Mouse (Mus musculus) CH12.LX (cell line): ENCODE results near the gene Slc22a17. TPM values are rescaled to one million over a fixed set of nuclear protein-coding genes. Genes with fewer than 3 reads are reported as not detected.

Experiments
- DNase-seq: peaks from one replicate; pipeline ENCODE4 v3.0.0-alpha.2; 2013; ENCODE audit errors: extremely low read depth
- H3K27ac ChIP-seq: 2 replicates; pipeline ENCODE4 v1.5.1; 2012; ENCODE audit warnings: low read depth, mild to moderate bottlenecking, control low read depth, moderate library complexity; ENCODE audit not compliant: insufficient read depth
- H3K27me3 ChIP-seq: replicated peaks from 2 replicates; pipeline ENCODE3; 2012; ENCODE audit warnings: inconsistent platforms
- H3K36me3 ChIP-seq, 2 experiments: replicated peaks in 1 of 2; 2 replicates each; pipeline versions ENCODE3 to v1.6.1; 2012; ENCODE audit warnings: inconsistent platforms in 1 of 2, low read length in 1 of 2, mild to moderate bottlenecking in 1 of 2, mixed read lengths in 1 of 2, moderate library complexity in 1 of 2; ENCODE audit not compliant: control insufficient read depth in 1 of 2, insufficient read depth in 1 of 2
- H3K4me1 ChIP-seq, 2 experiments: 2 replicates each; pipeline ENCODE4 v1.6.1; 2012; ENCODE audit warnings: inconsistent platforms in 1 of 2, moderate library complexity in 1 of 2; ENCODE audit not compliant: insufficient read depth in 2 of 2, control insufficient read depth in 1 of 2
- H3K4me2 ChIP-seq: 2 replicates; pipeline ENCODE4 v1.6.1; 2012; ENCODE audit warnings: low read depth, mild to moderate bottlenecking, control low read depth; ENCODE audit not compliant: poor library complexity, insufficient read depth, severe bottlenecking
- H3K4me3 ChIP-seq, 3 experiments: fragments of 150-350 bp in 1 of 3; sonication (generic) in 1 of 3; replicated peaks in 1 of 3; 2 replicates each; pipeline versions ENCODE3 to v1.5.1; 2011 to 2012; ENCODE audit warnings: low read depth in 2 of 3, low read length in 2 of 3, mild to moderate bottlenecking in 2 of 3, moderate library complexity in 2 of 3, control low read depth in 1 of 3, improper control_type of control experiment in 1 of 3, inconsistent platforms in 1 of 3, mixed read lengths in 1 of 3; ENCODE audit not compliant: poor library complexity in 1 of 3
- H3K79me2 ChIP-seq: replicated peaks from 2 replicates; pipeline ENCODE4 v1.6.1; 2012; ENCODE audit warnings: mild to moderate bottlenecking, moderate library complexity; ENCODE audit not compliant: control insufficient read depth, poor library complexity, insufficient read depth, severe bottlenecking; ENCODE audit errors: extremely low read depth
- H3K9ac ChIP-seq: 2 replicates; pipeline ENCODE4 v1.6.1; 2012; ENCODE audit warnings: low read depth, mild to moderate bottlenecking, control low read depth, moderate library complexity; ENCODE audit not compliant: insufficient read depth
- H3K9me3 ChIP-seq: replicated peaks from 2 replicates; pipeline ENCODE3; 2012; ENCODE audit warnings: low read length, inconsistent platforms, mixed read lengths
- BHLHE40 ChIP-seq: IDR thresholded peaks from 2 replicates; pipeline ENCODE4 v1.6.1; 2011; ENCODE audit warnings: mild to moderate bottlenecking, low read depth, low read length, improper control_type of control experiment
- CHD1 ChIP-seq: IDR thresholded peaks from 2 replicates; pipeline ENCODE4 v1.6.1; 2012; ENCODE audit warnings: low read depth, low read length, improper control_type of control experiment, inconsistent platforms
- CHD2 ChIP-seq: IDR thresholded peaks from 2 replicates; pipeline ENCODE4 v1.6.1; 2011; ENCODE audit warnings: low read length, improper control_type of control experiment
- E2F4 ChIP-seq: IDR thresholded peaks from 2 replicates; pipeline ENCODE4 v1.6.1; 2011; ENCODE audit warnings: low read depth, low read length, improper control_type of control experiment; ENCODE audit not compliant: insufficient replicate concordance
- ELF1 ChIP-seq: IDR thresholded peaks from 2 replicates; pipeline ENCODE4 v1.6.1; 2014; ENCODE audit warnings: low read depth, mild to moderate bottlenecking, inconsistent platforms, low read length, improper control_type of control experiment
- ETS1 ChIP-seq: conservative IDR thresholded peaks from 2 replicates; pipeline ENCODE4 v1.6.1; 2012; ENCODE audit warnings: low read depth, mild to moderate bottlenecking, inconsistent platforms, low read length, improper control_type of control experiment, moderate library complexity
- GABPA ChIP-seq: IDR thresholded peaks from 2 replicates; pipeline ENCODE4 v1.6.1; 2012; ENCODE audit warnings: low read depth, low read length, improper control_type of control experiment, inconsistent platforms; ENCODE audit not compliant: insufficient replicate concordance
- HCFC1 ChIP-seq: IDR thresholded peaks from 2 replicates; pipeline ENCODE4 v1.6.1; 2012; ENCODE audit warnings: low read depth, mild to moderate bottlenecking, inconsistent platforms, low read length, improper control_type of control experiment
- IRF4 ChIP-seq: IDR thresholded peaks from 2 replicates; pipeline ENCODE4 v1.6.1; 2014; ENCODE audit warnings: low read depth, mild to moderate bottlenecking, inconsistent platforms, low read length, improper control_type of control experiment
- MAFK ChIP-seq: IDR thresholded peaks from 2 replicates; pipeline ENCODE4 v1.6.1; 2011; ENCODE audit warnings: low read length, improper control_type of control experiment; ENCODE audit not compliant: insufficient replicate concordance
- MAX ChIP-seq: IDR thresholded peaks from 2 replicates; pipeline ENCODE4 v1.6.1; 2011; ENCODE audit warnings: low read length, improper control_type of control experiment
- MAZ ChIP-seq: IDR thresholded peaks from 2 replicates; pipeline ENCODE4 v1.6.1; 2012; ENCODE audit warnings: low read depth, mild to moderate bottlenecking, inconsistent platforms, low read length, improper control_type of control experiment, moderate library complexity
- MXI1 ChIP-seq: IDR thresholded peaks from 2 replicates; pipeline ENCODE4 v1.6.1; 2011; ENCODE audit warnings: mild to moderate bottlenecking, low read depth, low read length, improper control_type of control experiment
- MYC ChIP-seq: IDR thresholded peaks from 2 replicates; pipeline ENCODE4 v1.6.1; 2011; ENCODE audit warnings: low read depth, mild to moderate bottlenecking, improper control_type of control experiment, low read length
- NELFE ChIP-seq: IDR thresholded peaks from 2 replicates; pipeline ENCODE4 v1.6.1; 2011; ENCODE audit warnings: low read depth, low read length, improper control_type of control experiment
- NRF1 ChIP-seq: IDR thresholded peaks from 2 replicates; pipeline ENCODE4 v1.6.1; 2014; ENCODE audit warnings: low read depth, mild to moderate bottlenecking, inconsistent platforms, low read length, improper control_type of control experiment, moderate library complexity
- PAX5 ChIP-seq: IDR thresholded peaks from 2 replicates; pipeline ENCODE4 v1.6.1; 2012; ENCODE audit warnings: low read length, inconsistent platforms, mixed read lengths
- POLR2A ChIP-seq: IDR thresholded peaks from 2 replicates; pipeline ENCODE4 v1.6.1; 2011; ENCODE audit warnings: low read depth, mild to moderate bottlenecking, improper control_type of control experiment, low read length
- POLR2AphosphoS2 ChIP-seq: IDR thresholded peaks from 2 replicates; pipeline ENCODE4 v1.6.1; 2011; ENCODE audit warnings: low read depth, low read length, improper control_type of control experiment
- RAD21 ChIP-seq: IDR thresholded peaks from 2 replicates; pipeline ENCODE4 v1.6.1; 2011; ENCODE audit warnings: low read depth, mild to moderate bottlenecking, low read length, improper control_type of control experiment, moderate library complexity
- SIN3A ChIP-seq: IDR thresholded peaks from 2 replicates; pipeline ENCODE4 v1.6.1; 2012; ENCODE audit warnings: low read length, improper control_type of control experiment, inconsistent platforms
- SMC3 ChIP-seq: IDR thresholded peaks from 2 replicates; pipeline ENCODE4 v1.6.1; 2011; ENCODE audit warnings: low read depth, low read length, improper control_type of control experiment
- TBP ChIP-seq: conservative IDR thresholded peaks from 2 replicates; pipeline ENCODE4 v1.6.1; 2011; ENCODE audit warnings: low read depth, low read length, improper control_type of control experiment
- TCF12 ChIP-seq: IDR thresholded peaks from 2 replicates; pipeline ENCODE4 v1.6.1; 2014; ENCODE audit warnings: low read depth, mild to moderate bottlenecking, inconsistent platforms, low read length, improper control_type of control experiment
- UBTF ChIP-seq: IDR thresholded peaks from 2 replicates; pipeline ENCODE4 v1.6.1; 2012; ENCODE audit warnings: low read depth, mild to moderate bottlenecking, inconsistent platforms, low read length, improper control_type of control experiment, moderate library complexity
- ZMIZ1 ChIP-seq: IDR thresholded peaks from 2 replicates; pipeline ENCODE4 v1.6.1; 2012; ENCODE audit warnings: low read depth, mild to moderate bottlenecking, inconsistent platforms, low read length, improper control_type of control experiment
- dilution Hi-C: fragments of 300-500 bp; cut with MboI; formaldehyde crosslinking; loops from 2 replicates; pipeline ENCODE4 v1.14.3; 2020; ENCODE audit warnings: low sequenced_read_pairs; ENCODE audit not compliant: extremely low pct_unique_long_range_greater_than_20kb, extremely low pct_ligation_motif_present
- in situ Hi-C: fragments of 300-500 bp; cut with MboI; formaldehyde crosslinking; loops from 3 replicates; pipeline ENCODE4 v1.14.3; 2019; ENCODE audit warnings: low sequenced_read_pairs, low pct_ligation_motif_present, low pct_unique_long_range_greater_than_20kb, mixed read lengths
- polyA plus RNA-seq: library from polyadenylated mRNA; unstranded; fragments of >175 nt; gene quantifications from 2 replicates; pipeline ENCODE4 v1.2.1, GENCODE M21; 2012; ENCODE audit warnings: low read depth; ENCODE audit not compliant: insufficient read length
- total RNA-seq, 2 experiments: library from RNA; depleted of rRNA; stranded (reverse); fragments of 300-350 nt in 1 of 2; fragments of >200 nt in 1 of 2; gene quantifications; 2 replicates each; pipeline ENCODE4 v1.2.3; 2012 to 2014

The Slc22a17 gene
- total and polyA plus RNA-seq, 3 experiments: 0.04 to 1.1 (median 0.34) TPM

- TF ChIP-seq E2F4 (no peak), POLR2AphosphoS2 (no peak), MAX (no peak), MAFK (no peak), CHD2 (no peak), TBP (no peak), NRF1 (peak; percentile 53; the same call in 1 of the 2 replicates), SMC3 (no peak), GABPA (no peak)
These were observed 35.8 kb downstream of the Slc22a17 start, which contains the start of gene Ppp1r3e (continued) for GRCm38 (mm10) chr14:54877048-54877715.

- peak; percentile 76 for DNase-seq
- dilution Hi-C loops (no loop called here), in situ Hi-C loops (no loop called here)
- no peaks in the 10 kb centered on the region for H3K36me3 ChIP-seq
- H3K4me2 ChIP-seq: peak overlapping the region; percentile 46
- H3K9ac ChIP-seq: peak overlapping the region; percentile 75
- peak overlapping the region; percentile 49 to 96 (median 66) for H3K4me3 ChIP-seq
- peaks cover 2 to 14% of the 10 kb centered on the region in 2 experiments for H3K4me1 ChIP-seq
- no peaks in the 10 kb centered on the region for H3K79me2 ChIP-seq
- no peak overlapping the region for H3K27ac ChIP-seq
- H3K27me3 ChIP-seq: peaks cover 35% of the 10 kb centered on the region
- no peak for TF ChIP-seq CHD2
- no peak for TF ChIP-seq GABPA
- no peak for TF ChIP-seq MAFK
- TF ChIP-seq TCF12: peak; percentile 67
- TF ChIP-seq NRF1: peak; percentile 84
- TF ChIP-seq POLR2AphosphoS2: no peak
- TF ChIP-seq MYC: peak; percentile 13; the same call in 1 of the 2 replicates
- peak; percentile 75 for TF ChIP-seq ZMIZ1
- no peak for TF ChIP-seq TBP
- TF ChIP-seq CHD1: no peak
- peak; percentile 88 for TF ChIP-seq BHLHE40
- TF ChIP-seq HCFC1: no peak
- no peak for TF ChIP-seq PAX5
- TF ChIP-seq UBTF: peak; percentile 90
- TF ChIP-seq POLR2A: peak; percentile 74
- no peak for TF ChIP-seq ETS1
- TF ChIP-seq MXI1: peak; percentile 93
- no peak for TF ChIP-seq RAD21
- peak; percentile 72 for TF ChIP-seq NELFE
- peak; percentile 47; the same call in 1 of the 2 replicates for TF ChIP-seq SIN3A
- peak; percentile 84; the same call in 1 of the 2 replicates for TF ChIP-seq MAX
- TF ChIP-seq ELF1: peak; percentile 57; the same call in 1 of the 2 replicates
- no peak for TF ChIP-seq MAZ
- no peak; the same call in 1 of the 2 replicates for TF ChIP-seq IRF4
- H3K9me3 ChIP-seq: no peaks in the 10 kb centered on the region
These were observed 36.3 kb downstream of the Slc22a17 start for GRCm38 (mm10) chr14:54876539-54877047.
